Mouse (Mus musculus) forebrain, embryonic 16.5 days (tissue): ENCODE results near the gene Ints11. TPM values are rescaled to one million over a fixed set of nuclear protein-coding genes. Genes with fewer than 3 reads are reported as not detected.

Experiments
- ATAC-seq: fragments of 200-750 bp; cut with Nextera tagmentation; 2 replicates; pipeline ENCODE4 v1.8.0; 2017; ENCODE audit warnings: mild to moderate bottlenecking, moderate library complexity
- H3K27ac ChIP-seq: fragments of 300-500 bp; sonication (generic); 2 replicates; pipeline ENCODE4 v1.5.1; 2014; ENCODE audit warnings: low read length, control low read depth
- H3K27me3 ChIP-seq: fragments of 300-500 bp; sonication (generic); replicated peaks from 2 replicates; pipeline ENCODE4 v1.6.1; 2014; ENCODE audit warnings: low read length; ENCODE audit not compliant: control insufficient read depth, insufficient read depth
- H3K36me3 ChIP-seq: fragments of 300-500 bp; sonication (generic); 2 replicates; pipeline ENCODE4 v1.6.1; 2014; ENCODE audit not compliant: control insufficient read depth, insufficient read depth
- H3K4me1 ChIP-seq: fragments of 300-500 bp; sonication (generic); replicated peaks from 2 replicates; pipeline ENCODE4 v1.6.1; 2014; ENCODE audit warnings: low read length; ENCODE audit not compliant: control insufficient read depth, insufficient read depth
- H3K4me2 ChIP-seq: fragments of 300-500 bp; sonication (generic); 2 replicates; pipeline ENCODE4 v1.6.1; 2014; ENCODE audit warnings: mild to moderate bottlenecking, low read length, control low read depth
- H3K4me3 ChIP-seq: fragments of 300-500 bp; sonication (generic); replicated peaks from 2 replicates; pipeline ENCODE4 v1.5.1; 2014; ENCODE audit warnings: mild to moderate bottlenecking, low read length, control low read depth
- H3K9ac ChIP-seq: fragments of 300-500 bp; sonication (generic); replicated peaks from 2 replicates; pipeline ENCODE4 v1.6.1; 2014; ENCODE audit warnings: low read depth, low read length, control low read depth
- H3K9me3 ChIP-seq: fragments of 300-500 bp; sonication (generic); 2 replicates; pipeline ENCODE4 v1.6.1; 2016; ENCODE audit warnings: low read length; ENCODE audit not compliant: control insufficient read depth
- WGBS: fragments of 180-500 bp; shearing (Covaris S2); extraction: QIAGEN DNeasy Blood & Tissue Kit; methylation state at CpG from one replicate; pipeline ENCODE4 v1.1.7; 2014; 5-methylcytosine and 5-hydroxymethylcytosine counted together
- polyA plus RNA-seq: library from polyadenylated mRNA; unstranded; fragments of >200 nt; fragmentation: Nextera tagmentation; extraction: Ambion mirVana; gene quantifications from 2 replicates; pipeline ENCODE4 v1.2.1, GENCODE M21; 2015

The Ints11 gene
- polyA plus RNA-seq, 1 experiment from 2014 or later = 100 TPM

DNA sequence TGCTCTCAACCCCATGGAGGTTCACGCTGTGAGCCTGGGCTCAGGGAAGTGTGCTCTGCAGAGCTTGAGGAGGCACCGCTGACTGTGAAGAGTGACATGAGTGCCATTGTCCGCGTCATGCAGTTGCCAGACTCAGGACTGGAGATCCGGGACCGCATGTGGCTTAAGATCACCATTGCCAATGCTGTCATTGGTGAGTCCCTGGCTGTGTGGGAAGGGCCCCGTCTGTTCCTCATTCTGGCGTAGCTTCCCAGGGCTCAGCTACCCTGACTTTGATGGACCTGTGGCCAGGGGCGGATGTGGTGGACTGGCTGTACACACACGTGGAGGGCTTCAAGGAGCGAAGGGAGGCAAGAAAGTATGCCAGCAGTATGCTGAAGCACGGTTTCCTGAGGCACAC lies 13.3 kb upstream of the Ints11 start:
- WGBS = 93% methylated on average over 12 of the region's 12 CpGs

DNA sequence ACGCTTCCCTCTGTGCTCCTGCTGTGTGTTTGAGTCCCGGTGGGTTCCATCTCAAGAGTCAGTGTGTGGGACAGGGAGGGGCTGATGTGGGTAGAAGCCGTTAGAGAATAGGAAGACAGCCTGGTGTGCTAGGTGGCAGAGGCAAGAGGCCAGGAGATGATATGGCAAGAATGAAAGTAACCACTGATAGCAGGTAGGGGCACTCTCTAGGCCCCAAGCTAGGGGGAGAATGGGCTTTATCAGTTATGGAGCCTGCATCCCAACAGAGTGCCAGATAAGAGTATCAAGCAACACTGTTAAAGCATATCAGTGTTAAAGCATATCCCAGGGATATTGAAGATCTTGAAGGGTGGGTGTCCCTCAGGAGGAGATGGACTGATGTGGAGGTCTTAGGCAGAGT lies 12.5 kb upstream of the Ints11 start:
- no peak overlapping the region for H3K4me3 ChIP-seq
- H3K4me1 ChIP-seq = 0 out of 2 replicates have a peak, but pooled peaks cover 4% of the 10 kb centered on the region
- no peaks in the 10 kb centered on the region for H3K27me3 ChIP-seq
- H3K9me3 ChIP-seq = no peaks in the 10 kb centered on the region
- WGBS = 83% methylated on average over 3 of the region's 3 CpGs
- no peak for ATAC-seq
- H3K27ac ChIP-seq = no peak overlapping the region
- H3K4me2 ChIP-seq = no peak overlapping the region
- H3K9ac ChIP-seq = no peak overlapping the region
- peaks cover 21% of the 10 kb centered on the region for H3K36me3 ChIP-seq

More for the DNA sequence above, 13.3 kb upstream of the Ints11 start:
- no peak for ATAC-seq
- H3K4me2 ChIP-seq = no peak overlapping the region
- H3K27me3 ChIP-seq = no peaks in the 10 kb centered on the region
- H3K27ac ChIP-seq = no peak overlapping the region
- no peak overlapping the region for H3K4me3 ChIP-seq
- peaks cover 9% of the 10 kb centered on the region; the same call in 1 of the 2 replicates for H3K4me1 ChIP-seq
- H3K9me3 ChIP-seq = no peaks in the 10 kb centered on the region
- no peak overlapping the region for H3K9ac ChIP-seq
- peaks cover 21% of the 10 kb centered on the region for H3K36me3 ChIP-seq

DNA sequence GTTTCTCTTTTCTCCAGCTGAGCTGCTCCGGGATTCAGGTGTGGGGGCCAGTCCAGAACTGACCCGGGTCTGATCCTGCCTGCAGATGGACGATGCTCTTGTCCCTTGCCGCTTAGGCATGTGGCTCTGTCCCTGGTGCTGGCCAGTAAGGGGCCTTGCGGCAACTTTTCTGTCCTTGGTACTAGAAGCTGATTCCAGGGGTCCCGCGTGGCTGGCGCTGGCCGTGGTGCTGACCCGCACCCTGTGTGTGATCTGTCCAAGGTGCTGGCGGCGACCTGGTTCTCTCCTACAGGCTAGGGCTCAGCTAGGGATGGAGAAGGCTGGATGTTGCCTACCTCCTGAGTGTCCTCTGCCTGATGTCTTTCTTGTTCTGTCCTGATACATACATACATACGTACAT lies 10.0 kb upstream of the Ints11 start:
- H3K27me3 ChIP-seq = no peaks in the 10 kb centered on the region
- no peak overlapping the region for H3K4me3 ChIP-seq
- H3K4me2 ChIP-seq = no peak overlapping the region
- H3K4me1 ChIP-seq = no peaks in the 10 kb centered on the region
- no peaks in the 10 kb centered on the region for H3K9me3 ChIP-seq
- H3K27ac ChIP-seq = no peak overlapping the region
- H3K9ac ChIP-seq = no peak overlapping the region
- no peak for ATAC-seq
- WGBS = 34% methylated on average over 13 of the region's 13 CpGs
- peaks cover 21% of the 10 kb centered on the region for H3K36me3 ChIP-seq

DNA sequence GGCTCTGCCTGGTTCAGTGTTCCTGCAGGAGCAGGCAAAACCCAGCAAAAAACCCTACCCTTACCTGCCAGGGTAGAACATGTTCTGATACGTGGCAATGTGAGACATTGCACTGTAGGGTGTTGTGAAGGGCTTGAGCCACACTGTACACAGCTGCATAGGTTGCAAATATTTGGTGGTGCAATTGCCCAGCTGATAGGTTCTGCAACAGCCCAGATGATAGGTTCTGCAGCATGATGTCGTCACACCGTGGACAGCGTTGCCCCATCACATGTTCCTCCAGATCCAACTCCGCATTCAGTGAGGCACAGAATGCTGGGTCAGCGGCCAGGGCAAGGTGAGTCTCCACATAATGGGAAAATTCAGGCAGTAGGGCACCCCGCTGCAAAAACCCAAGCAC lies 7.6 kb upstream of the Ints11 start:
- peaks cover 20% of the 10 kb centered on the region for H3K36me3 ChIP-seq
- ATAC-seq = no peak

DNA sequence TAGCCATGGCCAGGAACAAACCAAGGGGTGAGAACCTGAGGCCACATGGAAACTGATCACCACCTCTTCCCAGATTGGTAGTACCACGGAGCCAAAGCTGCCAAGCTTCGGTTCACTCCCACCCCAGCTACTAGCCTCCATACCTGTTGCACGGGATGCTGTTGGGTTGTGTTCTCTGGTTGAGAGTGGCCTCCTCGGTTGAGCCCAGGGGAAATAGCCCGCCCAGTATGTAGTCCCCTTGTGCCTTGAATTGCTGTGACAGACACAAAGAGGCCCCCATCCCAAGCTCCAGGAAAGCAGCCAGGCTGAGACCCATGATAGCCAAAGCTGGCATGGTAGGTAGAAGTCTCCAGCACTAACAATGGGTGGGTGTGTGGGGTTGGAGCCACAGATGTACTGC lies 6.3 kb upstream of the Ints11 start, which contains the start of gene Tas1r3:
Gene Tas1r3 (minus strand): TSS at position 362 of the 400 bp plus-strand sequence.
- no peak for ATAC-seq
- no peaks in the 10 kb centered on the region; the same call in 1 of the 2 replicates for H3K4me1 ChIP-seq
- H3K36me3 ChIP-seq = peaks cover 19% of the 10 kb centered on the region
- H3K4me2 ChIP-seq = no peak within 1 kb of the TSS
- no peak within 1 kb of the TSS for H3K9ac ChIP-seq
- no peaks in the 10 kb centered on the region for H3K27me3 ChIP-seq
- WGBS = 78% methylated on average over 5 of the region's 5 CpGs
- H3K9me3 ChIP-seq = no peaks in the 10 kb centered on the region
- H3K27ac ChIP-seq = no peak within 1 kb of the TSS
- no peak within 1 kb of the TSS for H3K4me3 ChIP-seq

More for the DNA sequence above, 7.6 kb upstream of the Ints11 start:
- Histone ChIP-seq H3K4me1 (no peaks in the 10 kb centered on the region), H3K27me3 (no peaks in the 10 kb centered on the region), H3K27ac (no peak overlapping the region), H3K4me3 (no peak overlapping the region), H3K9me3 (no peaks in the 10 kb centered on the region), H3K4me2 (no peak overlapping the region), H3K9ac (no peak overlapping the region)
- 89% methylated on average over 7 of the region's 7 CpGs for WGBS

DNA sequence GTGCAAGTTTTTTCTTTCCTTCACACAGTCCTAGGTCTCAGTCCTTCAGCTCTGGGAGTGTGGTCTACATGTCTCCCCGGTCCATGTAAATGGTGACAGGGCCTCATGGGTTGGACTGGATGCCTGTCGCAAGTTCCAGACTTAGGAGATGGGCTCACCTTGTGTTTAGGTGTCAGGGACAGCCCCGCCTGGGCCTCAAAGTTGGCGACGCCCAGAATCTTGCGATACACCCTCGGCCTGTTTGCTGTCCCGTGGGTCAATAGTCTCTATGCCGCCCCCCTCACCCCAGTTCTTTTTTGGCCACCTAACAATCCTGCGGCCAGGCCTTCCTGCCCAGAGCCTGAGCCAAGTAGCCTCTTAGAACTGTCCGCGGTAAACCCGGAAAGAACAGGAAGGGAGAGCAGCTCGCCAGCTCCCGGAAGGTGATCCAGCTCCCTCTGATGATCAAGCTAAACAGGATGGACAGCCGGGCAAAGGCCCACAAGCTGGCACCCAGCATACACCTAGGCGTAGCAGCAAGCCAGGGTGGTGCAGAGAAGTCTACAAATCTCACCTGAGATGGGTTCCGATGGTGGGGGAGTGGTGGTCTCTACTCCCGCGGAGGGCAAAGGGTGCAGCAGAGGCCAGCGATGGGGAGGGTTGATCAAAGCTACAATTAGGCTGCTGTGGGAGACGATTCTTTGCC lies 590 bp upstream of the Ints11 start:
- peak overlapping the region; percentile 98 for H3K4me2 ChIP-seq
- no peaks in the 10 kb centered on the region for H3K9me3 ChIP-seq
- no peaks in the 10 kb centered on the region for H3K27me3 ChIP-seq
- H3K4me3 ChIP-seq = peak overlapping the region; percentile 73
- peaks cover 15% of the 10 kb centered on the region for H3K36me3 ChIP-seq
- peak overlapping the region; percentile 63 for H3K9ac ChIP-seq
- WGBS = 12% methylated on average over 22 of the region's 22 CpGs
- peak; percentile 53 for ATAC-seq
- no peak overlapping the region for H3K27ac ChIP-seq
- peaks cover 16% of the 10 kb centered on the region for H3K4me1 ChIP-seq

DNA sequence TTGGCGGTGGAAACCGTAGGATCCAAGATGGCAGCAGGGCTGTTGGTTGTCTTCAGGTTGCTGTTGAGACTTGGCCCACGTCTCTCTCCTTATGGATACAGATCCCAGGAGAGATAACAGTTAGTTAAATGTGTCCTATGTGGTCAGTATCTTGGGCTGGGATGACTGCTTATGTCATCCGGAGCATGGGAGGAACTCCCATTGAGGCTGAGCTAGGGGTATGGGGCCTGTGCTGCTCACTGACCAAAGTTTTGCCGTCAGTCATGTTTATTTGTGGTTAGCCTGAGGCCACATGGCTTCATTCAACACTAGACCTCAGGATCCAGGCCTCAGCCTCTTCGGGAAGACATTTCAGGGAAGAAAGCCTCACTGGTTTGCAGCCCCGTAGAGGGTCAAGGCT lies 2.1 kb downstream of the Ints11 start:
- WGBS = 93% methylated on average over 7 of the region's 7 CpGs
- no peak overlapping the region for H3K27ac ChIP-seq
- H3K27me3 ChIP-seq = no peaks in the 10 kb centered on the region
- no peak for ATAC-seq
- no peak overlapping the region for H3K9ac ChIP-seq
- H3K4me2 ChIP-seq = no peak overlapping the region
- peaks cover 19% of the 10 kb centered on the region for H3K36me3 ChIP-seq
- H3K4me3 ChIP-seq = no peak overlapping the region
- peaks cover 16% of the 10 kb centered on the region for H3K4me1 ChIP-seq
- no peaks in the 10 kb centered on the region for H3K9me3 ChIP-seq

DNA sequence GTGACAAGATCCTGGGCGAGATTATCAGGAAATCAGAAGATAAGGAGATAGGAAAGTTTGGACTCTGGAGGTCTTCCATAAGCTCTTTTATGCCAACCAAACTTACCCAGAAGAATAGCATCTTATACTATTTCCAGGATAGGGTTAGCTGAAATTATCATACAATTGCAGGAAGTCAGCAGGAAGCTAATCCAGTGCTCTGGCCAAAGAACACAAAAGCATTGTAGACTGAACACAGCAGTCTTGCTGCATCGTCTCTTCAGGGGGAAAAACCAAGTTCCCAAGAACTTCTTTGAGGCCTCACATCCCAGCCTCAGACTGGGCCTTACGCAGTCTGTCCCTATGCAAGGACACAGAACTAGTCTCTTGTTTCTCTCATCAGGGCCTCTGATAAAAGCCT lies 14.2 kb downstream of the Ints11 start:
- no peak overlapping the region for H3K27ac ChIP-seq
- no peak for ATAC-seq
- 86% methylated on average over 3 of the region's 3 CpGs for WGBS
- H3K9me3 ChIP-seq = no peaks in the 10 kb centered on the region
- no peaks in the 10 kb centered on the region for H3K4me1 ChIP-seq
- H3K9ac ChIP-seq = no peak overlapping the region
- H3K4me3 ChIP-seq = no peak overlapping the region
- H3K4me2 ChIP-seq = no peak overlapping the region
- peaks cover 17% of the 10 kb centered on the region for H3K36me3 ChIP-seq
- H3K27me3 ChIP-seq = no peaks in the 10 kb centered on the region

DNA sequence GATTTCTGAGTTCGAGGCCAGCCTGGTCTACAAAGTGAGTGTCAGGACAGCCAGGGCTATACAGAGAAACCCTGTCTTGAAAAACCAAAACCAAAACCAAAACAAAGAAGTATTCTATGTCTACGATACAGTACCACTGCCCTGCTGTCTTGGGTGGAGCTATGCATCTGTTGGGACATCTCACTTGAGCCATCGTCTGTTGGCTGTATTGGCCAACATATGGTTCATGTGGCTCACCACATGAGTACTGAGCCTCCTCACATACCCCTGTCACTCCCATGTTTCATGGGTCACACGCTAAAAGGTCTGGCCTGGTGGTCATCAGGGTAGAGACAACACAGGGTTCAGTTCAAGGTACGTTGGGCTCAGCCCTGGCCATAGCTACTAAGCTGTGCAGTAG lies 17.0 kb downstream of the Ints11 start:
- Histone ChIP-seq H3K9me3 (no peaks in the 10 kb centered on the region), H3K27ac (no peak overlapping the region), H3K4me2 (no peak overlapping the region), H3K9ac (no peak overlapping the region), H3K4me1 (peaks cover 16% of the 10 kb centered on the region), H3K4me3 (no peak overlapping the region), H3K36me3 (peaks cover 23% of the 10 kb centered on the region), H3K27me3 (no peaks in the 10 kb centered on the region)
- no peak for ATAC-seq
- 94% methylated on average over 5 of the region's 5 CpGs for WGBS
